Mouse (Mus musculus): Measurements from ENCODE around the gene Adh5. TPM values are rescaled to one million over a fixed set of nuclear protein-coding genes. Genes with fewer than 3 reads are reported as not detected.

Gene Adh5
- polyA plus RNA-seq, 1 experiment from 2014 or later = 119 TPM

DNA sequence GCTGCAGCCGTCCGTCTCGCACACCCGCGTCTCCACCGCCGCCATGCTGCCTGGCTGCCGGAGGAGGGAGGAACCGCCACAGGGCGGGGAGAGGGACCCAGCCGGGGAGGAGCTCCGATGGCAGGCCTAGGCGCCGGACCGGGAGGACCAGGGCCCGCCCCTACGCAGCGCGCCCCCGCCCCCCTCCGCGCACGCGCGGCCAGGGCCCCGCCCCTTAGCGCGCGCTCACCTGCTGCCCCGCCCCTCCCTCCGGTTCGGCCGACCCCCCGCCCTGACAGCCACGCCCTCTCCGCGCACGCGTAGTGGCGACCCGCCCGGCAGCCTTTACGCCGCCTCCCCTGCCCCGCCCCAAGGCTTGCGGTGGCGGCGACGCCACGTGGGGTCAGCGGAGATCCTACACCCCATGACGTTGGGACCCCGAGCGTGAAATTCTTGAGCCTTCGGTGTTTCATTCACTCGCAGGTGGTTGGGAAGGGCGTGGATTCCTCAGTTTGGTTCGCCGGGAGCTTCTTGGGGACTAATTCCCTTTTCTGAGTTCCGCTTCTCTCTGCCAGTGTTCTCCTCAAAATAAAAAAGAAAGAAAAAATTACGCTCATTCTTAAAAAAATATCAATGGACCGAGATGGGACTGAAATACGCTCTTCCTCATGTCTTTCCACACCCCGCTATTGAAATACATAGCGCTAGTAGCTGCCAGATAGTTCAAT lies 46.6 kb downstream of the Adh5 start, which contains the start of gene Metap1:
Metap1 (minus strand) TSS at position 189 of the 707 bp plus-strand sequence.
- Histone ChIP-seq H3K4me3 (replicated peaks) (peak within 1 kb of the TSS; percentile 69), H3K4me2 (peak within 1 kb of the TSS; percentile 92), H3K27ac (replicated peaks) (peak within 1 kb of the TSS; percentile 79), H3K27me3 (no peaks in the 10 kb centered on the region), H3K36me3 (replicated peaks) (peaks cover 23% of the 10 kb centered on the region), H3K9ac (peak within 1 kb of the TSS; percentile 67), H3K9me3 (replicated peaks) (no peaks in the 10 kb centered on the region), H3K4me1 (replicated peaks) (peaks cover 28% of the 10 kb centered on the region)
- under 1% methylated on average over 48 of the region's 65 CpGs for WGBS (ENCODE audit: insufficient replicate concordance)
- peak; percentile 100 for ATAC-seq (ENCODE audit: insufficient read depth)

GRCm38 (mm10) chr3:138490034-138490337 lies 47.1 kb downstream of the Adh5 start:
- no peaks in the 10 kb centered on the region for H3K27me3 ChIP-seq
- peak overlapping the region; percentile 68 for H3K27ac ChIP-seq (replicated peaks)
- H3K4me3 ChIP-seq (replicated peaks) = peak overlapping the region; percentile 69
- peak overlapping the region; percentile 59 for H3K9ac ChIP-seq
- peaks cover 33% of the 10 kb centered on the region for H3K4me1 ChIP-seq (replicated peaks)
- H3K9me3 ChIP-seq (replicated peaks) = no peaks in the 10 kb centered on the region
- peaks cover 18% of the 10 kb centered on the region for H3K36me3 ChIP-seq (replicated peaks)
- ATAC-seq (ENCODE audit: insufficient read depth) = no peak
- peak overlapping the region; percentile 92 for H3K4me2 ChIP-seq
- 5% methylated on average over 6 of the region's 6 CpGs for WGBS (ENCODE audit: insufficient replicate concordance)

GRCm38 (mm10) chr3:138493668-138494067 lies 50.8 kb downstream of the Adh5 start:
- Histone ChIP-seq H3K27ac (replicated peaks) (no peak overlapping the region), H3K4me3 (replicated peaks) (no peak overlapping the region), H3K9ac (no peak overlapping the region), H3K4me2 (no peak overlapping the region), H3K36me3 (replicated peaks) (no peaks in the 10 kb centered on the region), H3K9me3 (replicated peaks) (no peaks in the 10 kb centered on the region), H3K27me3 (no peaks in the 10 kb centered on the region), H3K4me1 (replicated peaks) (peaks cover 25% of the 10 kb centered on the region)
- WGBS (ENCODE audit: insufficient replicate concordance) = 39% methylated on average over 3 of the region's 3 CpGs
- ATAC-seq (ENCODE audit: insufficient read depth) = no peak

DNA sequence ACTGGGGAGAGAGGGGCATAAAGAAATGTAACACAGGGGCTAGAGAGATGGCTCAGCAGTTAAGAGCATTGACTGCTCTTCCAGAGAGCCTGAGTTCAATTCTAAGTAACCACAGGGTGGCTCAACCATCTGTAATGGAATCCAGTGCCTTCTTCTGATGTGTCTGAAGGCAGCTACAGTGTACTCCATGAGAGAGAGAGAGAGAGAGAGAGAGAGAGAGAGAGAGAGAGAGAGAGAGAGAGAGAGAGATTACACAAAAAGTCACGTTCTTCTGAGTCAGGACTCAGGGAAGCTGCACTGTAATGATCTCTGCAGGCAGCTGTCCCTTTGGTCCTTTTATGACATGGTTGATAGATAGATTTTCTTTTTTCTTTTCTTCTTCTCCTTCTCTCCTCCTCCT lies 51.7 kb downstream of the Adh5 start:
- H3K9me3 ChIP-seq (replicated peaks) = no peaks in the 10 kb centered on the region
- peaks cover 25% of the 10 kb centered on the region for H3K4me1 ChIP-seq (replicated peaks)
- no peak overlapping the region for H3K9ac ChIP-seq
- no peak overlapping the region for H3K27ac ChIP-seq (replicated peaks)
- 10% methylated on average over 1 of the region's 1 CpGs for WGBS (ENCODE audit: insufficient replicate concordance)
- ATAC-seq (ENCODE audit: insufficient read depth) = no peak
- no peaks in the 10 kb centered on the region for H3K27me3 ChIP-seq
- no peak overlapping the region; the same call in 1 of the 2 replicates for H3K4me2 ChIP-seq
- no peak overlapping the region for H3K4me3 ChIP-seq (replicated peaks)
- H3K36me3 ChIP-seq (replicated peaks) = no peaks in the 10 kb centered on the region

DNA sequence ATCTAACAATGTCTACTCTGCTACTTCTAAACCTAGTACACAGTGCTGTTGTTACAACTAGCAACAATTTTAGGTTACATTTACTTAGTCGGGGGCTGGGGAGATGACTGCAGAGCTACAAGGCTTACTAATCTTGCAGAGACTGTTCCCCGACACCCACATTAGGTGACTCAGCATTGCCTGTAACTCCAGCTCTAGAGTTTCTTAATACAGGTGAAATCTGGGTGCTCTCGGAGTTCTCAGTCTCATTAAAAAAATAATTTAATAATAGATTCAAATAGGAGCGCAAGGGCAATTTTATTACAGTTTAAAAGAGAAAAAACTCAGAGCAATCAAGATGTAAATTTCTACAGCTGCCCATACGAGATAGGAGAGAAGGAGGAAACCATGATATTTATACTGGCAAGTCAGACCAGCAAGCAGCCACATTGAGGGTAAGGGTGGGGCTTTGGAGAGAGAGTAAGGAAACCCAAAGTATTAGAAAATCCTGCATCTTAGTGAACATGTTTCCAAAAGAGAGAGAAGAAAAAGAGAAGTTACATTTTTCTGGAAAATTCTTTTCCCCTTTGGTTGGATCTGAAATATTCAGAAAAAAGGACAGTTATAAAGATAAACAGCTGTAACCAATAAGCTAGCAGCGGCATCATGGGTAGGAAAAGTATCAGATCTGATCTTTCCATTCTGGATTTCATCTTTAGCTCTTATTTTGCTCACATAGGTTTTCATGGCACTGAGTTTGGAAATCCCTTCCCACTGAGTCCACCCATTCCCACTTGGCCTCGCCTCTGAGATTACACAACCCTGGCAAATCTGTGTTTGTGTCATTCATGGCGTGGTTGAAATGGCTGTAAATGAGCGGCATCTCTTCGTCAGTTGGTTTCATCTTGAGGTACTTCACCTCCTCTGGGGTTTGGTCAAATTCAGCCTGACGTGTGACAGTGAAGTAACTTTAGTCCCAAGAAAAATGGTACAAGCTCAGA lies 52.6 kb downstream of the Adh5 start:
- peak overlapping the region; percentile 41 for H3K4me2 ChIP-seq
- WGBS (ENCODE audit: insufficient replicate concordance) = 29% methylated on average over 11 of the region's 11 CpGs
- H3K9ac ChIP-seq = no peak overlapping the region
- H3K4me1 ChIP-seq (replicated peaks) = peaks cover 19% of the 10 kb centered on the region
- no peaks in the 10 kb centered on the region for H3K27me3 ChIP-seq
- no peak overlapping the region for H3K4me3 ChIP-seq (replicated peaks)
- ATAC-seq (ENCODE audit: insufficient read depth) = peak; percentile 63
- no peaks in the 10 kb centered on the region for H3K9me3 ChIP-seq (replicated peaks)
- no peaks in the 10 kb centered on the region for H3K36me3 ChIP-seq (replicated peaks)
- H3K27ac ChIP-seq (replicated peaks) = no peak overlapping the region

- 57% methylated on average over 4 of the region's 4 CpGs for WGBS (ENCODE audit: insufficient replicate concordance)
- Histone ChIP-seq H3K27me3 (no peaks in the 10 kb centered on the region), H3K9me3 (replicated peaks) (no peaks in the 10 kb centered on the region), H3K9ac (no peak overlapping the region), H3K4me3 (replicated peaks) (no peak overlapping the region), H3K27ac (replicated peaks) (no peak overlapping the region), H3K4me1 (replicated peaks) (peaks cover 19% of the 10 kb centered on the region), H3K4me2 (no peak overlapping the region), H3K36me3 (replicated peaks) (no peaks in the 10 kb centered on the region)
- no peak for ATAC-seq (ENCODE audit: insufficient read depth)
These were observed 55.8 kb downstream of the Adh5 start for GRCm38 (mm10) chr3:138498731-138499130.

DNA sequence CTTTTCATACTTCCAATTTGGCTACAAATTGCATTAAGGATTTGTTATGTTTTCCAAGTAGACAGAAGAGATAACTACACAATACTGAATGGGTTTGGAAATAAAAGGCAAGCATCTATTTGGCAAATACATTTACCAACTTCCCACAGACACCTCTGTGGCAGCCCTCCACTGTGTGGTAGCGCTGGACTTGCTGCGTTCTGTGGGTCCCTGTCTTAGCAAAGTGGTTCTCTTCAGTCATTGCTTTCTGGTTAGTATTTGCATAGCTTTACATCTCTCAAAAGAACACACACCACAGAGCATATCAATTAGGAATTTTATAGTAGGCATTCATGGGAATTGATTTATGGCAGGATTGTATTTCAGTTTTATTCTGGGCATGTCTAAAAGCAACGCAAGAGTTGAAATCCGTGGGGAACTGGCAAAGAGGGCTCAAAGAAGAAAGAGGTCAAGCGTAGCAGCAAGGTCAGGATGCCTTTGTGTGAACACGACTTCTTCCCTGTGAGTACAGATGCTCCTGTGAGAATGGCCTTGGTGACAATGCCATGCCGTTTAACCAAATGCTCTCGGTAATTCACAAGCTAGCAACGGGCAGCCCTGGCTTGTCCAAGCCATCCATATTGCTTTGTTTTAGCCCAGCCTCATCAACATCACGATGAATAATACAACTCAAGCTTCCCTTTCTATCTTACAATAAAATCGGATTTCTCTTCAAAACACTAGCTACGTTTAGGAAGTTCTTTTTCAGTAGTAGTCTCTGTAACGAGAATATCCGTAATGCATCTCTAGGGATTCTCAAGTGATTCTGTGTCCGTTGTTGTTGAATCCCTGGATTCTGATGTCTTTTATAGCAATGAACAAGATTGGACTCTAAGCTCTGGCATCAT lies 57.2 kb downstream of the Adh5 start:
- no peak for ATAC-seq (ENCODE audit: insufficient read depth)
- Histone ChIP-seq H3K36me3 (replicated peaks) (no peaks in the 10 kb centered on the region), H3K27ac (replicated peaks) (no peak overlapping the region), H3K27me3 (no peaks in the 10 kb centered on the region), H3K9me3 (replicated peaks) (no peaks in the 10 kb centered on the region), H3K9ac (no peak overlapping the region), H3K4me3 (replicated peaks) (no peak overlapping the region), H3K4me1 (replicated peaks) (peaks cover 10% of the 10 kb centered on the region), H3K4me2 (no peak overlapping the region)
- WGBS (ENCODE audit: insufficient replicate concordance) = 69% methylated on average over 15 of the region's 15 CpGs

- no peak for ATAC-seq (ENCODE audit: insufficient read depth)
- no peak overlapping the region for H3K27ac ChIP-seq (replicated peaks)
- 70% methylated on average over 11 of the region's 11 CpGs for WGBS (ENCODE audit: insufficient replicate concordance)
- no peaks in the 10 kb centered on the region for H3K4me1 ChIP-seq (replicated peaks)
- no peaks in the 10 kb centered on the region for H3K36me3 ChIP-seq (replicated peaks)
- H3K4me3 ChIP-seq (replicated peaks) = no peak overlapping the region
- no peak overlapping the region for H3K4me2 ChIP-seq
- no peak overlapping the region for H3K9ac ChIP-seq
- no peaks in the 10 kb centered on the region for H3K9me3 ChIP-seq (replicated peaks)
- H3K27me3 ChIP-seq = no peaks in the 10 kb centered on the region
These were observed 60.9 kb downstream of the Adh5 start for GRCm38 (mm10) chr3:138503754-138504153.

Other genes starting within 250 kb of the Adh5 start
- not detected in 2 replicates for gene 4930579F01Rik, start 249.3 kb upstream of the Adh5 start, polyA plus RNA-seq (2015; fragmentation: Nextera tagmentation; extraction: Ambion mirVana)
- gene Adh7, start 225.3 kb upstream of the Adh5 start, polyA plus RNA-seq (2015; fragmentation: Nextera tagmentation; extraction: Ambion mirVana) = 0.25 and 0.36 TPM in 2 replicates
- 37.2 and 68.3 TPM in 2 replicates for gene Adh1, start 182.1 kb upstream of the Adh5 start, polyA plus RNA-seq (2015; fragmentation: Nextera tagmentation; extraction: Ambion mirVana)
- gene Adh6a, start 129.8 kb upstream of the Adh5 start, polyA plus RNA-seq (2015; fragmentation: Nextera tagmentation; extraction: Ambion mirVana) = not detected in 2 replicates
- 0.24 and 0.39 TPM in 2 replicates for gene Adh6b, start 101.3 kb upstream of the Adh5 start, polyA plus RNA-seq (2015; fragmentation: Nextera tagmentation; extraction: Ambion mirVana)
- 0.12 TPM in 1 of 2 replicates, not detected in the other for gene Adh4, start 27.6 kb upstream of the Adh5 start, polyA plus RNA-seq (2015; fragmentation: Nextera tagmentation; extraction: Ambion mirVana)
- gene Metap1, start 46.4 kb downstream of the Adh5 start, polyA plus RNA-seq (2015; fragmentation: Nextera tagmentation; extraction: Ambion mirVana) = 20.8 and 22.1 TPM in 2 replicates
- 156 and 163 TPM in 2 replicates for gene Eif4e, start 83.1 kb downstream of the Adh5 start, polyA plus RNA-seq (2015; fragmentation: Nextera tagmentation; extraction: Ambion mirVana)

All from liver, embryonic 15.5 days (tissue).